ENCODE assay signal across 1 mouse cellular context in the genomic region with DNA sequence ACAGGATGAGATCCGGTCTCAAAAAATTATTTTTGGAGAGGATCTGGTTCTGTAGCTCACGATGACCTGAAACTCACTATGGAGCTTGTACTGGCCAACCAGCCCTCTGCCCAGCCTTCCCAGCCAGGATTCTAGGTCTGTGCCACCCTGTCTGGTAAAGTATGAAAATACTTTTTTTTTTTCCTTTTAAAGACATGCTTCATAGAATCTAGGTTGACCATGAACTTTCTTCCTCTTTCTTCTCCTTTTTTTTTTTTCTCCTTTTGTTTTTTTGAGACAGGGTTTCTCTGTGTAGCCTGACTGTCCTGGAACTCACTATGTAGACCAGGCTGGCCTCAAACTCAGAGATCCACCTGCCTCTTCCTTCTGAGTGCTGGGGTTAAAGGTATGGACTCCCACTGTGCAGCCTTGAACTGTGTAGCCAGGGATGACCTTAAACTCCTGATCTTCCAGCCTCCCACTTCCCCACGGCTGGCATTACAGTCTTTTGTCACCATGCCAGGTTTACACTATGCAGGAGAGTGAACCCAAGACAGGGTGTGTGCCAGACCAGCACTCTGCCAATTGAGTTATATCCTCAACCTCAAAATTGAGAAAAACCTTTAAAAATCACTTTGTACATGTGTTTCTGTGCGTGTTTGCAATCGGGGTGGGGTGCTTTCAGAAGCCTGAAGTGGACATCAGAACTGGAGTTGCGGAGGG.
A peak's percentile ranks its signal among the peaks of the same experiment; 100 is the strongest.
TF ChIP-seq lines count a peak whose summit lies in the region.

No protein-coding gene starts in this region.

TF ChIP-seq in MEL, 35 proteins besides CTCF, POLR2A, EP300 and RAD21:
- TF ChIP-seq ZNF384 (IDR thresholded peaks at IDR 0.05; ENCODE audit: low read depth, low read length) (peak; percentile 60), SMC3 (IDR thresholded peaks at IDR 0.05; ENCODE audit: low read depth, low read length) (no peak)
